Mouse (Mus musculus) testis, adult 2 months (tissue): ENCODE results near the gene Prkg2.

Experiments used
- CTCF ChIP-seq: fragments of 200-500 bp; IDR thresholded peaks from 2 replicates; pipeline ENCODE4 v1.5.1; 2012; ENCODE audit warnings: low read depth, mild to moderate bottlenecking, inconsistent platforms, low read length, moderate library complexity; ENCODE audit not compliant: control insufficient read depth, insufficient read depth, insufficient replicate concordance
- POLR2A ChIP-seq: fragments of 200-500 bp; IDR thresholded peaks from 2 replicates; pipeline ENCODE4 v1.6.1; 2012; ENCODE audit warnings: low read depth, mild to moderate bottlenecking, inconsistent platforms, low read length, moderate library complexity; ENCODE audit not compliant: control insufficient read depth

DNA sequence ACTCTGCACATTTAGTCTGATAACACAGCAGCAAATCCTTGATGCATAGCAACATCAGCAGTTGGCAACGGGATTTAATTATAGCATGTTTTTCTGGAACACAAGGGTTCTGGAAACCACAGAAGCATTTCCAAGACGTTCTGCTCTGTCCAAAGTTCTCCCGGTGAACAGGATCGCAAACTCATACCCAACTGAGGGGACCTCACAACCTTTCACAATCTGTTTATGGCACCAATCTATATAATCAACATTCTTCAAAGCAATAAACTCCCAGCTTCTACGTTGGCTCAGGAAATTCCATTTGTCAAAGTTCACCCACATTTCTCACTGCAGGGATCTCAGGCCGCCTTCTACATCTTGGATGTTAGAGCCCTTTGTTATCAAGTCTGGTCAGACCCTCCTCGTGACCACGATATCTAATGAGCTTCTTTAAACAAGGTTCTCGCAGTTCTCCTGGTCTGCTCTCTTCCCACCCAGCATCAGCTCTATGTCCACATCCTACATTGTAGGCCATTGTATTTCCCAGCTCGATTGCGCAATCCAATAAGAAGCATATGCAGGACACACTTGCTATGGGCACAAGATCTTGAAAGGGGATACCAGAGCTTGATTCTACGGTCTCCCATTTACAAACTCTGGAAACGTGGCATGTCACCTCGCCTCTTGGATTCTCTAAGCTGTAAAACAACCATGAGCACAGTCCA lies 26.6 kb downstream of the Prkg2 start:
- TF ChIP-seq POLR2A, result no peak
- TF ChIP-seq CTCF, result no peak
